Mouse (Mus musculus) adrenal gland, adult 8-10 months (tissue): ENCODE measurements around the gene Iffo1. TPM values are rescaled to one million over a fixed set of nuclear protein-coding genes. Genes with fewer than 3 reads are reported as not detected.
"Not testable (repeated sequence)": the region's sequence is repeated elsewhere in the genome, so short reads cannot be mapped to it uniquely, and the experiment has no call there.

Experiments used
- DNase-seq: peaks from one replicate; pipeline ENCODE4 v3.0.0; 2022
- total RNA-seq, 4 experiments: library from RNA; stranded (reverse); gene quantifications; 2 replicates each; pipeline ENCODE4 v1.2.4; 2022

Iffo1 gene
- total RNA-seq, 4 experiments from 2014 or later = 15.2 to 60.0 (median 37.1) TPM

- DNase-seq = peak; percentile 69
These were observed 16.9 kb downstream of the Iffo1 start for GRCm38 (mm10) chr6:125161971-125162370.

- not testable (repeated sequence) for DNase-seq
These were observed 17.7 kb downstream of the Iffo1 start for GRCm38 (mm10) chr6:125162615-125163305.

- peak; percentile 55 for DNase-seq
These were observed 19.0 kb downstream of the Iffo1 start for GRCm38 (mm10) chr6:125163801-125164657.

- peak; percentile 66 for DNase-seq
These were observed 19.8 kb downstream of the Iffo1 start for GRCm38 (mm10) chr6:125164672-125165327.

- peak; percentile 96 for DNase-seq
These were observed 20.4 kb downstream of the Iffo1 start for GRCm38 (mm10) chr6:125165328-125165891.

- peak; percentile 90 for DNase-seq
These were observed 21.2 kb downstream of the Iffo1 start, which contains the start of gene Gapdh for GRCm38 (mm10) chr6:125166051-125166751. TSS of gene Gapdh (minus strand) at chr6:125166467.

GRCm38 (mm10) chr6:125166861-125167650, 22.0 kb downstream of the Iffo1 start:
- peak; percentile 59 for DNase-seq

GRCm38 (mm10) chr6:125168086-125168485, 23.0 kb downstream of the Iffo1 start:
- DNase-seq = no peak

GRCm38 (mm10) chr6:125170194-125170593, 25.2 kb downstream of the Iffo1 start:
- no peak for DNase-seq

- no peak for DNase-seq
These were observed 27.4 kb downstream of the Iffo1 start for GRCm38 (mm10) chr6:125172474-125172873.

- DNase-seq = peak; percentile 71
These were observed 28.2 kb downstream of the Iffo1 start for GRCm38 (mm10) chr6:125173256-125173655.

GRCm38 (mm10) chr6:125175469-125175868, 30.4 kb downstream of the Iffo1 start:
- DNase-seq = no peak

GRCm38 (mm10) chr6:125179601-125180000, 34.6 kb downstream of the Iffo1 start:
- DNase-seq = no peak

GRCm38 (mm10) chr6:125182133-125182532, 37.1 kb downstream of the Iffo1 start:
- DNase-seq = no peak

- no peak for DNase-seq
These were observed 41.2 kb downstream of the Iffo1 start for GRCm38 (mm10) chr6:125186203-125186602.

- DNase-seq = no peak
These were observed 45.8 kb downstream of the Iffo1 start for GRCm38 (mm10) chr6:125190816-125191215.

- DNase-seq = peak; percentile 95
These were observed 46.4 kb downstream of the Iffo1 start, which contains the start of the genes Ncapd2 and Mrpl51 for GRCm38 (mm10) chr6:125191332-125192015. TSS of gene Ncapd2 (minus strand) at chr6:125191701. TSS of gene Mrpl51 (plus strand) at chr6:125191801.

- peak; percentile 91 for DNase-seq
These were observed 47.1 kb downstream of the Iffo1 start for GRCm38 (mm10) chr6:125192016-125192714.

- no peak for DNase-seq
These were observed 47.8 kb downstream of the Iffo1 start for GRCm38 (mm10) chr6:125192841-125193240.

- no peak for DNase-seq
These were observed 48.3 kb downstream of the Iffo1 start for GRCm38 (mm10) chr6:125193390-125193789.
